Mouse (Mus musculus) midbrain, embryonic 14.5 days (tissue): ENCODE results near the gene Pnpla3. TPM values are rescaled to one million over a fixed set of nuclear protein-coding genes. Genes with fewer than 3 reads are reported as not detected.

ENCODE experiments used
- ATAC-seq: fragments of 200-750 bp; cut with Nextera tagmentation; 2 replicates; pipeline ENCODE4 v1.8.0; 2017; ENCODE audit warnings: moderate number of reproducible peaks, moderate library complexity; ENCODE audit not compliant: low FRiP score, low TSS enrichment
- DNase-seq: peaks from one replicate; pipeline ENCODE4 v3.0.0-alpha.2; 2015
- H3K27ac ChIP-seq: fragments of 300-500 bp; sonication (generic); replicated peaks from 2 replicates; pipeline ENCODE4 v1.5.1; 2014; ENCODE audit warnings: mild to moderate bottlenecking, low read depth, low read length, moderate library complexity
- H3K27me3 ChIP-seq: fragments of 300-500 bp; sonication (generic); 2 replicates; pipeline ENCODE4 v1.6.1; 2014; ENCODE audit warnings: low read length, control low read depth, mixed read lengths; ENCODE audit not compliant: control insufficient read depth, insufficient read depth
- H3K36me3 ChIP-seq: fragments of 300-500 bp; sonication (generic); 2 replicates; pipeline ENCODE4 v1.6.1; 2014; ENCODE audit warnings: low read length, control low read depth; ENCODE audit not compliant: control insufficient read depth, insufficient read depth
- H3K4me1 ChIP-seq: fragments of 300-500 bp; sonication (generic); 2 replicates; pipeline ENCODE4 v1.6.1; 2014; ENCODE audit warnings: mild to moderate bottlenecking, antibody characterized with exemption, low read length, control low read depth; ENCODE audit not compliant: control insufficient read depth, insufficient read depth
- H3K4me2 ChIP-seq: fragments of 300-500 bp; sonication (generic); 2 replicates; pipeline ENCODE4 v1.6.1; 2014; ENCODE audit warnings: mild to moderate bottlenecking, low read length, moderate library complexity
- H3K4me3 ChIP-seq: fragments of 300-500 bp; sonication (generic); replicated peaks from 2 replicates; pipeline ENCODE4 v1.5.1; 2014; ENCODE audit warnings: low read depth, low read length
- H3K9ac ChIP-seq: fragments of 300-500 bp; sonication (generic); replicated peaks from 2 replicates; pipeline ENCODE4 v1.6.1; 2014; ENCODE audit warnings: mild to moderate bottlenecking, low read length, moderate library complexity
- H3K9me3 ChIP-seq: fragments of 300-500 bp; sonication (generic); 2 replicates; pipeline ENCODE4 v1.6.1; 2016; ENCODE audit warnings: low read length, control low read depth, mixed read lengths; ENCODE audit not compliant: control insufficient read depth
- WGBS: fragments of 180-500 bp; shearing (Covaris S2); extraction: QIAGEN DNeasy Blood & Tissue Kit; methylation state at CpG from one replicate; pipeline ENCODE4 v1.1.7; 2014; 5-methylcytosine and 5-hydroxymethylcytosine counted together
- polyA plus RNA-seq: library from polyadenylated mRNA; unstranded; fragments of >200 nt; fragmentation: Nextera tagmentation; extraction: Ambion mirVana; gene quantifications from 2 replicates; pipeline ENCODE4 v1.2.1, GENCODE M21; 2014

The Pnpla3 gene
- polyA plus RNA-seq, 1 experiment from 2014 or later = 4.5 TPM

GRCm38 (mm10) chr15:84188887-84189530 lies 21.4 kb downstream of the Pnpla3 start:
- WGBS = 73% methylated on average over 2 of the region's 2 CpGs
- no peak for ATAC-seq
- no peaks in the 10 kb centered on the region for H3K36me3 ChIP-seq

GRCm38 (mm10) chr15:84189881-84190280 lies 22.2 kb downstream of the Pnpla3 start:
- no peaks in the 10 kb centered on the region for H3K36me3 ChIP-seq
- peaks cover 13% of the 10 kb centered on the region; the same call in 1 of the 2 replicates for H3K4me1 ChIP-seq
- WGBS = 44% methylated on average over 3 of the region's 3 CpGs
- H3K4me3 ChIP-seq = no peak overlapping the region
- DNase-seq = peak; percentile 69
- no peaks in the 10 kb centered on the region for H3K27me3 ChIP-seq
- H3K9ac ChIP-seq = no peak overlapping the region
- H3K4me2 ChIP-seq = no peak overlapping the region
- ATAC-seq = no peak
- no peaks in the 10 kb centered on the region for H3K9me3 ChIP-seq
- H3K27ac ChIP-seq = no peak overlapping the region

More at GRCm38 (mm10) chr15:84188887-84189530, 21.4 kb downstream of the Pnpla3 start:
- Histone ChIP-seq H3K4me2 (no peak overlapping the region), H3K4me1 (peaks cover 13% of the 10 kb centered on the region; the same call in 1 of the 2 replicates), H3K27me3 (no peaks in the 10 kb centered on the region), H3K27ac (no peak overlapping the region), H3K9ac (no peak overlapping the region), H3K4me3 (no peak overlapping the region), H3K9me3 (no peaks in the 10 kb centered on the region)
- no peak for DNase-seq

- ATAC-seq = no peak
- 1% methylated on average over 9 of the region's 9 CpGs for WGBS
- Histone ChIP-seq H3K4me2 (peak overlapping the region; percentile 78), H3K36me3 (peaks cover 12% of the 10 kb centered on the region), H3K27me3 (no peaks in the 10 kb centered on the region), H3K4me3 (peak overlapping the region; percentile 89), H3K27ac (peak overlapping the region; percentile 84), H3K4me1 (peaks cover 13% of the 10 kb centered on the region; the same call in 1 of the 2 replicates), H3K9me3 (no peaks in the 10 kb centered on the region), H3K9ac (peak overlapping the region; percentile 74)
- DNase-seq = no peak
These were observed 24.1 kb downstream of the Pnpla3 start for GRCm38 (mm10) chr15:84191724-84192057.

GRCm38 (mm10) chr15:84192058-84192791 lies 24.6 kb downstream of the Pnpla3 start, which contains the start of gene Samm50:
Samm50 (plus strand) TSS chr15:84192241.
- peaks cover 13% of the 10 kb centered on the region; the same call in 1 of the 2 replicates for H3K4me1 ChIP-seq
- H3K27me3 ChIP-seq = no peaks in the 10 kb centered on the region
- peak within 1 kb of the TSS; percentile 84 for H3K27ac ChIP-seq
- H3K9ac ChIP-seq = peak within 1 kb of the TSS; percentile 74
- 6% methylated on average over 48 of the region's 48 CpGs for WGBS
- peak; percentile 99 for ATAC-seq
- DNase-seq = peak; percentile 97
- peaks cover 17% of the 10 kb centered on the region for H3K36me3 ChIP-seq
- no peaks in the 10 kb centered on the region for H3K9me3 ChIP-seq
- H3K4me3 ChIP-seq = peak within 1 kb of the TSS; percentile 89
- peak within 1 kb of the TSS; percentile 78 for H3K4me2 ChIP-seq

GRCm38 (mm10) chr15:84196486-84197165 lies 29.0 kb downstream of the Pnpla3 start:
- Histone ChIP-seq H3K36me3 (peaks cover 61% of the 10 kb centered on the region), H3K9ac (no peak overlapping the region), H3K27me3 (no peaks in the 10 kb centered on the region), H3K27ac (no peak overlapping the region), H3K4me1 (peaks cover 9% of the 10 kb centered on the region; the same call in 1 of the 2 replicates), H3K4me3 (no peak overlapping the region), H3K9me3 (no peaks in the 10 kb centered on the region), H3K4me2 (no peak overlapping the region)
- no peak for ATAC-seq
- WGBS = 89% methylated on average over 8 of the region's 8 CpGs
- no peak for DNase-seq

- 97% methylated on average over 4 of the region's 4 CpGs for WGBS
- Histone ChIP-seq H3K9me3 (no peaks in the 10 kb centered on the region), H3K36me3 (peaks cover 92% of the 10 kb centered on the region), H3K4me2 (no peak overlapping the region), H3K9ac (no peak overlapping the region), H3K4me3 (no peak overlapping the region), H3K27ac (no peak overlapping the region), H3K27me3 (no peaks in the 10 kb centered on the region), H3K4me1 (no peaks in the 10 kb centered on the region)
- DNase-seq (no peak), ATAC-seq (no peak)
These were observed 39.7 kb downstream of the Pnpla3 start for GRCm38 (mm10) chr15:84207327-84207726.

GRCm38 (mm10) chr15:84209517-84210412 lies 42.1 kb downstream of the Pnpla3 start:
- ATAC-seq = no peak
- Histone ChIP-seq H3K27me3 (no peaks in the 10 kb centered on the region), H3K4me1 (no peaks in the 10 kb centered on the region), H3K9ac (no peak overlapping the region), H3K27ac (no peak overlapping the region), H3K36me3 (peaks cover 73% of the 10 kb centered on the region), H3K4me2 (no peak overlapping the region), H3K4me3 (no peak overlapping the region), H3K9me3 (no peaks in the 10 kb centered on the region)
- WGBS = 92% methylated on average over 11 of the region's 11 CpGs
- DNase-seq = no peak

GRCm38 (mm10) chr15:84210461-84210860 lies 42.8 kb downstream of the Pnpla3 start:
- Histone ChIP-seq H3K27me3 (no peaks in the 10 kb centered on the region), H3K4me2 (no peak overlapping the region), H3K9me3 (no peaks in the 10 kb centered on the region), H3K4me3 (no peak overlapping the region), H3K4me1 (no peaks in the 10 kb centered on the region), H3K9ac (no peak overlapping the region), H3K27ac (no peak overlapping the region), H3K36me3 (peaks cover 71% of the 10 kb centered on the region)
- ATAC-seq (no peak), DNase-seq (no peak)
- 92% methylated on average over 13 of the region's 13 CpGs for WGBS
